Mouse (Mus musculus): Measurements from ENCODE around the gene Kif22.

DNA sequence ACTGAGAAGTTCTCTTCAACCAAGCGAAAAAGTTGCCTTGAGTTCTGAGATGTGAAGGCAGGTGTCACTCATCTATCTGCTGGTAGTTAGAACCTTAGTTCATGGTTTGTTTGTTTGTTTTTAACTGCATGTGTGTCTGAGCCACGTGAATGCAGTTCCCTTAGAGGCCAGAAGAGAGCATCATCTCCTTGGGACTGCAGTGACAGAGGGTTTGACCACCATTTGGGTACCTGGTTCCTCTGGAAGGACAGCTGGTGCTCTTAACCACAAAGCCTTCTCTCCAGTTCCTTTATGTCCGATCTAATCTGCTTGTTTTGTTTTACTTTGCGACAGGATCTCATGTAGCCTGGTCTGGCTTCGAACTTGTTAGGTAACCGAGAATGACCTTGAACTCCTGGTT, 23.3 kb upstream of the Kif22 start:
- TF ChIP-seq POLR2A (IDR thresholded peaks at IDR 0.05; ENCODE audit: control insufficient read depth, extremely low read depth, insufficient read depth, low read length, poor library complexity) (no peak), CTCF (IDR thresholded peaks at IDR 0.05; ENCODE audit: borderline replicate concordance, control insufficient read depth, extremely low read depth, insufficient read depth, low read length, poor library complexity) (no peak)

Data from thymus, adult 2 months (tissue).